Mouse (Mus musculus) midbrain, embryonic 15.5 days (tissue): ENCODE data around the gene Naip2. TPM values are rescaled to one million over a fixed set of nuclear protein-coding genes. Genes with fewer than 3 reads are reported as not detected.
"Not testable (repeated sequence)": the region's sequence is repeated elsewhere in the genome, so short reads cannot be mapped to it uniquely, and the experiment has no call there.

Source experiments
- ATAC-seq: fragments of 200-750 bp; cut with Nextera tagmentation; replicated peaks from 2 replicates; pipeline ENCODE4 v1.8.0; 2017; ENCODE audit warnings: moderate TSS enrichment
- H3K27ac ChIP-seq: fragments of 300-500 bp; sonication (generic); 2 replicates; pipeline ENCODE4 v1.5.1; 2015; ENCODE audit warnings: mild to moderate bottlenecking, inconsistent platforms
- H3K27me3 ChIP-seq: fragments of 300-500 bp; sonication (generic); replicated peaks from 2 replicates; pipeline ENCODE4 v1.6.1; 2015; ENCODE audit warnings: inconsistent platforms
- H3K36me3 ChIP-seq: fragments of 300-500 bp; sonication (generic); replicated peaks from 2 replicates; pipeline ENCODE4 v1.6.1; 2015; ENCODE audit warnings: inconsistent platforms
- H3K4me1 ChIP-seq: fragments of 300-500 bp; sonication (generic); 2 replicates; pipeline ENCODE4 v1.6.1; 2015; ENCODE audit warnings: inconsistent platforms
- H3K4me2 ChIP-seq: fragments of 300-500 bp; sonication (generic); 2 replicates; pipeline ENCODE4 v1.6.1; 2015; ENCODE audit warnings: inconsistent platforms, mild to moderate bottlenecking, moderate library complexity
- H3K4me3 ChIP-seq: fragments of 300-500 bp; sonication (generic); 2 replicates; pipeline ENCODE4 v1.5.1; 2015; ENCODE audit warnings: mild to moderate bottlenecking, inconsistent platforms
- H3K9ac ChIP-seq: fragments of 300-500 bp; sonication (generic); 2 replicates; pipeline ENCODE4 v1.6.1; 2015; ENCODE audit warnings: mild to moderate bottlenecking, inconsistent platforms
- H3K9me3 ChIP-seq: fragments of 300-500 bp; sonication (generic); 2 replicates; pipeline ENCODE4 v1.6.1; 2016; ENCODE audit warnings: inconsistent platforms
- WGBS: fragments of 180-500 bp; shearing (Covaris S2); methylation state at CpG from one replicate; pipeline ENCODE4 v1.1.7; 2015; ENCODE audit warnings: mixed read lengths; 5-methylcytosine and 5-hydroxymethylcytosine counted together
- polyA plus RNA-seq: library from polyadenylated mRNA; unstranded; fragments of >200 nt; fragmentation: Nextera tagmentation; extraction: Ambion mirVana; gene quantifications from 2 replicates; pipeline ENCODE4 v1.2.1, GENCODE M21; 2015

Gene Naip2
- polyA plus RNA-seq, 1 experiment from 2014 or later: 0.04 TPM

DNA sequence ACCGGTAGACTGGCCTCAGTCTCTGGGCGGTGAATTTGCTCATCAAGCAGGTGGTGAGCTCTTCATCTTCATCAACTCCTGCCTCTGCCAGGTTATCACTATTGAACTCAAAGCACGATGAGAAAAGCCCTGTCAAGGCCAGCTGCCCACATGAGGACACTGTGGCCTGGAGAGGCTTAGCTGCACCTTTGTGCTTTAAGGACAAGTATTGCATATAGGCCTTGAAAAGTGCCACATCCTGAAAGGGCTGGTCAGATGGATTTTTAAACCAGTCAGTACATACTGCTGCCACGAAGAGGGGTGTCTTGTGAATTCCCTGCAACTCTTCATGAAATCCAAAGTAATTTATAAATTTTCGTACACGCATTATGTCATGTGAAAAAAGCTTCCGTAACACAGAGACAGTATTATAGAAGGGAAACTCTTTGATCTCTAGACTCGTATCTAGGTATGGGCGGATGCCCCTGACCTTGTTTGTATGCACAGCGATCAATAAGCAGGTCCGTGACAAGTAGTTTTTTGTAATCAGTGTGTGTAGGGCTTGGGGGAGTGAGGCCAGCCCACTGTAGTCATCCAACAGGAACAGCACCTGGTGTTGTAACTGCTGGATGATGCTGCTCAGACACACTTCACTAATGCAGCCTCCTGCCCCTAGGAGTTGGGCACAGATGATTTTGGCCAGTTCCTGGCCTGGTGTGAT lies 40.6 kb downstream of the Naip2 start:
- not testable (repeated sequence) for H3K4me2 ChIP-seq, H3K27ac ChIP-seq, H3K4me1 ChIP-seq, H3K9me3 ChIP-seq, H3K36me3 ChIP-seq, H3K4me3 ChIP-seq, H3K9ac ChIP-seq, ATAC-seq, H3K27me3 ChIP-seq
- 86% methylated on average over 11 of the region's 11 CpGs for WGBS

- Histone ChIP-seq H3K36me3 (no peaks in the 10 kb centered on the region), H3K27me3 (no peaks in the 10 kb centered on the region), H3K4me3 (no peak overlapping the region), H3K4me2 (no peak overlapping the region), H3K27ac (no peak overlapping the region), H3K9ac (no peak overlapping the region), H3K4me1 (no peaks in the 10 kb centered on the region), H3K9me3 (no peaks in the 10 kb centered on the region)
- WGBS: 95% methylated on average over 3 of the region's 3 CpGs
- no peak for ATAC-seq
Observed at GRCm38 (mm10) chr13:100156624-100157023, 45.3 kb downstream of the Naip2 start.

GRCm38 (mm10) chr13:100152659-100153058 lies 49.2 kb downstream of the Naip2 start:
- ATAC-seq: no peak
- H3K4me1 ChIP-seq: no peaks in the 10 kb centered on the region
- no peaks in the 10 kb centered on the region for H3K27me3 ChIP-seq
- no peak overlapping the region for H3K9ac ChIP-seq
- H3K4me3 ChIP-seq: no peak overlapping the region
- H3K9me3 ChIP-seq: no peaks in the 10 kb centered on the region
- no peak overlapping the region for H3K4me2 ChIP-seq
- H3K27ac ChIP-seq: no peak overlapping the region
- no peaks in the 10 kb centered on the region for H3K36me3 ChIP-seq
- WGBS: 81% methylated on average over 1 of the region's 1 CpGs

DNA sequence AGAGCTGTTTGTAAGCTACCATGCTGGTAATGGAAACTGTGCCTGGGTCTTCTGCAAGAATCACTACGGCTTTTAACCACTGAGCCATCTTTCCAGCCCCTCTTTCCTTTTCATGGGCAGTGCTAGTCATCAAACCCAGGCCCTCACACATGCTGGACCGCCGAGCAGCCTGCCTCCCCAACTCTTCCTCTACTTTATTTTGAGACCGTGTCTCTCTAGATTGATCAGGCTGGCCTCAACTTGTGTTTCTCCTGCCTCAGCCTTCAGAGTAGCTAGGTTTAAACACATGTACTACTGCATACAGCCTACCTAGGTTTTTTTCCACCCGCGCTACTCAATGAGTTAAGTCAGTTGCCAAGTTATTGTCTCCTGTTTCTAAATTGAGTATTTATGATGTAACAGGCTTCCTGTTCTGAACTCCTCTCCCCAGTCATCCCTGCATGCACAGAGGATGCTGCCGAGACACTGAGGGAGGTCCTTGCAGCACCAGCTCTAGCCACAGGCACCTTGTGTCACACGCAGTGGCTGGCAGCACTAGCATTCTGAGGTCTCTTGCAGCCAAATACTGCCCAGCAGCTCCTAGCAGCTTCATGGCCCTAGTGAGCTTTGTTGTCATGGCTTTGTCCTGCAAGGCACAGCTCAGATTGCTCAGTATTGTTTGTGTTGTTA lies 60.1 kb downstream of the Naip2 start:
- ATAC-seq: no peak
- no peak overlapping the region for H3K9ac ChIP-seq
- H3K4me3 ChIP-seq: no peak overlapping the region
- H3K9me3 ChIP-seq: no peaks in the 10 kb centered on the region
- 86% methylated on average over 8 of the region's 8 CpGs for WGBS
- peaks cover 14% of the 10 kb centered on the region for H3K36me3 ChIP-seq
- H3K4me2 ChIP-seq: no peak overlapping the region
- H3K4me1 ChIP-seq: no peaks in the 10 kb centered on the region
- H3K27me3 ChIP-seq: no peaks in the 10 kb centered on the region
- H3K27ac ChIP-seq: no peak overlapping the region

DNA sequence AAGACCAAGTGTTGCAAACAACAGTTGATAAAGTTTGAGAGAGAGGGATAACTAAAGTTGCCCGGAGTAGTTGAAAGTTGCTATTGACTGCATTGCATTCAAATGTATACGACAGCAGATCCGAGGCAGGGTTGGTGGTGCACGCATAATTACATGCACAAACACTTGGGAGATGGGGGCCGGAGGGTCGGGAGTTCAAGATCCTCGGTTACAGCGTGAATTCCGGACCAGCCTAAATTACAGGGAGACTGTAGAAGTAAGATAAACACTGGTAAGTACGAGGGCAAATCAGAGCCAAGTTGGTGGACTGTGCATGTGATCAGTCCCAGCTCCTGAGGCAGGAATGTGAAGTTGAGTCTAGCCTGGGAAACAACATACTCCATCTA lies 76.6 kb downstream of the Naip2 start:
- Histone ChIP-seq H3K27me3 (no peaks in the 10 kb centered on the region), H3K27ac (no peak overlapping the region), H3K36me3 (peaks cover 21% of the 10 kb centered on the region), H3K9ac (peak overlapping the region; percentile 83), H3K4me3 (peak overlapping the region; percentile 82), H3K4me1 (peaks cover 17% of the 10 kb centered on the region), H3K4me2 (peak overlapping the region; percentile 82), H3K9me3 (no peaks in the 10 kb centered on the region)
- WGBS: 6% methylated on average over 10 of the region's 10 CpGs
- peak; percentile 60 for ATAC-seq

DNA sequence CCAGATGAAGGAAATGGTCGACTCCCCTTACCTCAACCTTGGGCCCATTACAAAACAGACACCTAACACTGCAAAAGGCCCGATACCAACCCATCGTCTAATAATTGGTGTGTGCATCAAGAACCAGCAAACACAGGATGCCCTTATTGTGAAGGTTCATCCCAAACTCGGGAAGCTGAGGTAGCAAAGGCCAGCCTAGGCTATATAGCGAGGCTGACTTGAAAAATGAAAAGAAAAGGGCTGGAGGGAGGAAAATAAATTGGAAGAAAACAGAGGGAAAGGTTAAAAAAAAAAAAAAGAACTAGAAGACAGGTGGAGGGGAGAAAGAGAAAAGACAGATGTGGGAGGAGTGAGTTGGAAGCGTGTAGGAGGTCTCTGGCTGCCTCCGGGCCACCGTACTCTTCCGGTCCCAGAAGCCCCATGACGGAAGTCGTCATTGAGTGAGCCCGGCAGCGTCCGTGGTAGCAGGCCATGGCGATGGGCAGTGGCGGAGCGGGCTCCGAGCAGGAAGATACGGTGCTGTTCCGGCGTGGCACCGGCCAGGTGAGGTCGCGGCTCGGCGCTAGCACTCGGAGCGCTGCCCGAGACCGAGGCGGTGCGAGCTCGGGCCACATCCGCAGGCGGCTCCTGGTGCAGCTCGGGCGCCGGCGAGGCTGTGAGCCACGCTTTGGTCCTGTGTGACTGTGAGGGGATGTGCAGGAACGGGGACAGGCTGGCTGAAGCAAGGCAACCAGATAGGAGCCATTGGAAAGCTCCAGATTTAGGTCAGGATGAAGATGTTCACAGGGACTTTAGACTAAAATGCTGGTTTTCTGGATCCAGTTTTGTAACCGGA lies 77.3 kb downstream of the Naip2 start, which contains the start of gene Smn1:
TSS of gene Smn1 (plus strand) at position 430 of the 835 bp plus-strand sequence.
- 5% methylated on average over 42 of the region's 42 CpGs for WGBS
- peak; percentile 100 for ATAC-seq

GRCm38 (mm10) chr13:100123970-100124369 lies 77.9 kb downstream of the Naip2 start:
- H3K27ac ChIP-seq: no peak overlapping the region
- peak overlapping the region; percentile 83 for H3K9ac ChIP-seq
- H3K4me3 ChIP-seq: peak overlapping the region; percentile 82
- H3K4me1 ChIP-seq: peaks cover 17% of the 10 kb centered on the region
- 81% methylated on average over 3 of the region's 3 CpGs for WGBS
- no peaks in the 10 kb centered on the region for H3K9me3 ChIP-seq
- peak overlapping the region; percentile 82 for H3K4me2 ChIP-seq
- peak; percentile 24 for ATAC-seq
- H3K36me3 ChIP-seq: peaks cover 13% of the 10 kb centered on the region
- no peaks in the 10 kb centered on the region for H3K27me3 ChIP-seq

More for the DNA sequence above, 77.3 kb downstream of the Naip2 start, which contains the start of gene Smn1:
- Histone ChIP-seq H3K9me3 (no peaks in the 10 kb centered on the region), H3K27me3 (no peaks in the 10 kb centered on the region), H3K9ac (peak within 1 kb of the TSS; percentile 83), H3K4me2 (peak within 1 kb of the TSS; percentile 82), H3K36me3 (peaks cover 19% of the 10 kb centered on the region), H3K27ac (peak within 1 kb of the TSS; percentile 67), H3K4me1 (peaks cover 17% of the 10 kb centered on the region), H3K4me3 (peak within 1 kb of the TSS; percentile 82)

- WGBS: 40% methylated on average over 5 of the region's 5 CpGs
- no peak overlapping the region for H3K4me2 ChIP-seq
- H3K4me3 ChIP-seq: no peak overlapping the region
- no peaks in the 10 kb centered on the region for H3K9me3 ChIP-seq
- no peak overlapping the region for H3K9ac ChIP-seq
- peaks cover 20% of the 10 kb centered on the region for H3K36me3 ChIP-seq
- H3K4me1 ChIP-seq: peaks cover 18% of the 10 kb centered on the region
- no peak overlapping the region for H3K27ac ChIP-seq
- no peaks in the 10 kb centered on the region for H3K27me3 ChIP-seq
- ATAC-seq: no peak
Observed at GRCm38 (mm10) chr13:100112218-100112972, 89.5 kb downstream of the Naip2 start.

DNA sequence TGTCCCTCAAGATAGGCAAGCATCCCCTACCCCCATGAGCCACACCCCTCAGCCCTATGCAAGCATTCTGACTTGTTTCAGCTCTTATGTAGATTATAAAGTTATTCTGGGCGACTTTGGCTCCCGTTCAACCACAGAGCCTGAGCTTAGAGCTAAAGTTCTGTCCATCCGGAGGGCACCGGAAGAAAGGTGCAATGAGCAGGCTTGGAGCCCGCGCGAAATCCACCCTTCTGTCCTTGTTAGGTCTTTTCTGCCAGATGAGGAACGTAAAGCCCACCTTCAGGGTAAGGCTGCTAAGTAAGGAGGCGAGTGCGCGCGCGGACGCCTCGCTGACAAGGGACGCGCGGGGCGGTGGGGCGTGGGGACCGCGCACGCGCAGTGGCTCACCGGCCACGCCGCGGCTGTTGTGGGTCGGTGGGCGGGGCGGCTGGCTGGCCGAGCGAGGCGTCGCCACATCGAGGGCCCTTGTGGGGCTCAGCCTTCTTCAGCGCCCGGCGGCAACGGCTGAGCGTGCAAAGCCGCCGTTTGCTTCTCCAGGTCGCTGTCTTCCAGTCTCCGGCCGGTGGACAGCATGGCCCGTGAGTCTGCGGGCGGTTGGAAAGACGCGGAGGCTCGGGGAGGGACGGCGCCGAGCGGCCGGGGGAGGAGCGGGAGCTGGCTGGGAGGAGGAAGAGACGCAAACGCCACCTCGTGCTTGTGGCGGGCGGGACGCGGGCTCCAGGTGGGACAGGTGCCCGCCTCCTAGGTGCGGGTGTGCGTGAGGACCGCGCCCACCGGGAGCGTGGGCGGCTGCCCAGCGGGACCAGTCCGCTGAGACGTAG lies 94.0 kb downstream of the Naip2 start, which contains the start of gene Serf1:
TSS of gene Serf1 (plus strand) at position 361 of the 821 bp plus-strand sequence.
- peak within 1 kb of the TSS; percentile 74 for H3K4me3 ChIP-seq
- H3K4me1 ChIP-seq: peaks cover 24% of the 10 kb centered on the region
- peak within 1 kb of the TSS; percentile 73 for H3K4me2 ChIP-seq
- 0 out of 2 replicates have a peak, but pooled peaks cover 4% of the 10 kb centered on the region for H3K27me3 ChIP-seq
- H3K9ac ChIP-seq: peak within 1 kb of the TSS; percentile 69
- 0 out of 2 replicates have a peak, but pooled peaks cover 4% of the 10 kb centered on the region for H3K36me3 ChIP-seq
- WGBS: under 1% methylated on average over 67 of the region's 76 CpGs
- H3K9me3 ChIP-seq: no peaks in the 10 kb centered on the region
- ATAC-seq: peak; percentile 83
- H3K27ac ChIP-seq: peak within 1 kb of the TSS; percentile 84

GRCm38 (mm10) chr13:100103748-100104254 lies 98.1 kb downstream of the Naip2 start, which contains the start of gene Bdp1:
Bdp1 (minus strand) TSS chr13:100104070.
- H3K4me1 ChIP-seq: peaks cover 28% of the 10 kb centered on the region
- H3K36me3 ChIP-seq: 0 out of 2 replicates have a peak, but pooled peaks cover under 1% of the 10 kb centered on the region

More at GRCm38 (mm10) chr13:100103748-100104254, 98.1 kb downstream of the Naip2 start, which contains the start of gene Bdp1:
- Histone ChIP-seq H3K27ac (peak within 1 kb of the TSS; percentile 83), H3K4me2 (peak within 1 kb of the TSS; percentile 68), H3K4me3 (peak within 1 kb of the TSS; percentile 83), H3K9ac (peak within 1 kb of the TSS; percentile 76), H3K9me3 (no peaks in the 10 kb centered on the region), H3K27me3 (0 out of 2 replicates have a peak, but pooled peaks cover 4% of the 10 kb centered on the region)
- under 1% methylated on average over 44 of the region's 44 CpGs for WGBS
- peak; percentile 83 for ATAC-seq
